Mouse (Mus musculus) lung, postnatal 25 days (tissue): ENCODE data around the gene Dlg3.

Experiments
- DNase-seq: peaks from one replicate; pipeline ENCODE4 v3.0.0; 2022; ENCODE audit warnings: low spot score

The Dlg3 gene

GRCm38 (mm10) chrX:100797851-100798527 is 30.5 kb downstream of the Dlg3 start:
- no peak for DNase-seq

- peak; percentile 26 for DNase-seq
Observed at GRCm38 (mm10) chrX:100800643-100801042, 33.1 kb downstream of the Dlg3 start.

- DNase-seq, result peak; percentile 66
Observed at GRCm38 (mm10) chrX:100802034-100802433, 34.5 kb downstream of the Dlg3 start.

GRCm38 (mm10) chrX:100811129-100811528 is 43.6 kb downstream of the Dlg3 start:
- DNase-seq, result no peak

GRCm38 (mm10) chrX:100814139-100814538 is 46.6 kb downstream of the Dlg3 start:
- DNase-seq, result no peak

- no peak for DNase-seq
Observed at GRCm38 (mm10) chrX:100815766-100816165, 48.2 kb downstream of the Dlg3 start.

GRCm38 (mm10) chrX:100818681-100819080 is 51.2 kb downstream of the Dlg3 start:
- no peak for DNase-seq

GRCm38 (mm10) chrX:100821149-100821548 is 53.6 kb downstream of the Dlg3 start:
- no peak for DNase-seq

- no peak for DNase-seq
Observed at GRCm38 (mm10) chrX:100825557-100825956, 58.0 kb downstream of the Dlg3 start.

- DNase-seq, result no peak
Observed at GRCm38 (mm10) chrX:100832806-100833205, 65.3 kb downstream of the Dlg3 start.

GRCm38 (mm10) chrX:100839211-100839610 is 71.7 kb downstream of the Dlg3 start:
- DNase-seq, result no peak
